Mouse (Mus musculus) thymus, adult 2 months (tissue): Measurements from ENCODE around the gene Mgat4e.

Source experiments
- CTCF ChIP-seq: fragments of 200-500 bp; IDR thresholded peaks from 2 replicates; pipeline ENCODE4 v1.5.1; 2012; ENCODE audit warnings: mild to moderate bottlenecking, control low read depth, low read length, moderate library complexity, borderline replicate concordance; ENCODE audit not compliant: control insufficient read depth, poor library complexity, insufficient read depth; ENCODE audit errors: extremely low read depth
- POLR2A ChIP-seq: fragments of 200-500 bp; IDR thresholded peaks from 2 replicates; pipeline ENCODE4 v1.6.1; 2012; ENCODE audit warnings: mild to moderate bottlenecking, low read length, control low read depth, moderate library complexity; ENCODE audit not compliant: control insufficient read depth, poor library complexity, insufficient read depth; ENCODE audit errors: extremely low read depth

DNA sequence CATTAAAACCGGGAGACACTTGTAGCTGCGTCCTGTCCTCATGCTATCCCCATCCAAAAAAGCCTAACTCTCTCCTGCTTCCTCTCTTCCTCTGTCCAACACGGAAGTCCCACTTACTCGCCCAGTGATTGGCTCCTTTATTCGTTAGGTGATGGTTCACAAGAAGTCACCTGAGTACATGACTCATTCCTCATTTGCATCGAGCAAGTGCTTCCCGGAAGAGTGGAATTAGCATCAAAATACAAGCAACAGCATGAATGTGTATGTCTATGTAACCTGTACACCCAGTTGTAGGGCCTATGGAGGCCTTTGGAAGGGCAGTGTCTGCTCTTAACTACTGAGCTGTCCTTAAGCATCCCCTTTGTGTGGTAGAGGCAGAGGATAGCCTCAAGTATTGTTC lies 57.2 kb downstream of the Mgat4e start:
- TF ChIP-seq CTCF (no peak), POLR2A (no peak)
